Mouse (Mus musculus) Patski (cell line): ENCODE measurements around the gene Lmnb2. TPM values are rescaled to one million over a fixed set of nuclear protein-coding genes. Genes with fewer than 3 reads are reported as not detected.

Source experiments
- ATAC-seq: fragments of 100-300 bp; one replicate; pipeline ENCODE4 v1.8.0; 2021
- CTCF ChIA-PET: fragments of 350-600 bp; sonication (Branson Sonifier 250); formaldehyde crosslinking; loops from one replicate; lab custom pipeline; 2022; ENCODE audit warnings: inconsistent platforms; lab: Charles Lee
- POLR2A ChIA-PET: fragments of 350-600 bp; sonication (Branson Sonifier 250); formaldehyde crosslinking; loops from one replicate; lab custom pipeline; 2022; ENCODE audit warnings: antibody characterized with exemption, inconsistent platforms; lab: Charles Lee
- DNase-seq: peaks from one replicate; pipeline ENCODE4 v3.0.0-alpha.2; 2011; ENCODE audit warnings: low read depth, low spot score
- H3K27me3 ChIP-seq: fragments of 371-371 bp; one replicate; pipeline ENCODE4 v1.5.1; 2021
- CTCF ChIP-seq: fragments of 100-300 bp; IDR thresholded peaks from one replicate; pipeline ENCODE4 v1.5.1; 2021
- in situ Hi-C: fragments of 300-500 bp; cut with MboI; formaldehyde crosslinking; loops from 3 replicates; pipeline ENCODE4 v1.11.1; 2018; ENCODE audit warnings: low pct_unique_long_range_greater_than_20kb, mixed read lengths
- polyA plus RNA-seq: library from polyadenylated mRNA; unstranded; gene quantifications from one replicate; pipeline ENCODE4 v1.2.3, GENCODE M21; 2021

The Lmnb2 gene
- polyA plus RNA-seq, 1 experiment from 2014 or later, result 24.7 TPM

DNA sequence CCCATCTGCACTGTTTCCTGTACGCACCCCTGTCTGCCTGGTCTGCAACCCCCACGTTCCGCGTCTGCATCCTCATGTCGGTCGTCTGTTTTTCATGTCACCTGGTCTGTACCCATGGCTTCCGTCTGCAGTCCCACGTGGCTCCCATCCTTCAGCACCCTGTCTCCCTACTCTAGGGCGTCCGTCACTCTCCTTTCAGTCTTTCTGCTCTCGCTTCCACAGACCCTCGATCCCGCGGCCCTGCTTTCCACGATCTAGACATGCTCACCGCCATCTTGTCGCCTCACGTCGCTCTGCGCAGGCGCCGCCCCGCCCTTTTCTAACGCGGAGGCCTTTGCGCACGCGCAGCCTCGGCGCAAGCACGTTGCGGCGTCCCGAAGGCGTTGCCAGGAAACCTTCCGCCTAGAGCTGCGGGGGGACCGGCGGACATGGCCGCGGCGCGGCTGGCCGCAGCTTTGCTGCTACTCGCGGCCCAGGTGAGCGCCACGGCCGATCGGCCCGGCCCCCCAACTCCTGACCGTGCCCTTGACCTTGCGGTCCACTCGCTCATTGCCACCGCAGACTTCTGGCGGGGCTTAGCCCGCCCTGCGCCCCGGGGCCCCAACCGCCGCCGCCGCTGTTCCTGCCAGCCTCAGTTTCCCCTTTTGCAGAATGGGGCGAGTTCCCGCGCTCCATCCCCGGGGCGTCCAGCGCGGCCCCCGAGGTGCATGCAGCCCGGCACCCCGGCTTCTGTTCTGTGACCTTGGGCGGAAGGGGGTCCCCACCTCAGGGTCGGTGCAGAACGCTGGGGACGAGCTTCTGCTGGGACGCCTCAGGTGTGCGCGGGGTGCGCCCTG is 62.9 kb downstream of the Lmnb2 start, which contains the start of the genes Lsm7 and Sppl2b:
Gene Lsm7, minus strand, starts transcription at position 297 of the 836 bp plus-strand sequence.
Gene Sppl2b, plus strand, starts transcription at position 363 of the 836 bp plus-strand sequence.
- in situ Hi-C loops, result no loop called here
- DNase-seq (peak; percentile 51), ATAC-seq (peak; percentile 42)
- CTCF ChIA-PET, result interaction anchor here (0.7 kb wide), 1 partner anchor 28 kb away, joined by 3 read pairs; no protein-coding TSS in a partner anchor
- TF ChIP-seq CTCF, result no peak
- POLR2A ChIA-PET, result interaction anchor here (0.6 to 1.2 kb wide), 2 partner anchors 16 to 28 kb away, joined by 3 read pairs; partner anchors contain the start of gene Tmprss9
- no peaks in the 10 kb centered on the region for H3K27me3 ChIP-seq

Other genes with a start within 250 kb of the Lmnb2 start
- 124 TPM for gene Mknk2, start 240.1 kb downstream of the Lmnb2 start, polyA plus RNA-seq
- 15.9 TPM for gene Mob3a, start 216.3 kb downstream of the Lmnb2 start, polyA plus RNA-seq
- gene Izumo4, start 216.1 kb downstream of the Lmnb2 start, polyA plus RNA-seq, result 12.0 TPM
- 103 TPM for gene Ap3d1, start 176.0 kb downstream of the Lmnb2 start, polyA plus RNA-seq
- 24.0 TPM for gene Dot1l, start 163.0 kb downstream of the Lmnb2 start, polyA plus RNA-seq
- gene Sf3a2, start 120.0 kb downstream of the Lmnb2 start, polyA plus RNA-seq, result 66.7 TPM
- gene Plekhj1, start 119.6 kb downstream of the Lmnb2 start, polyA plus RNA-seq, result 77.0 TPM
- 0.47 TPM for gene Amh, start 113.0 kb downstream of the Lmnb2 start, polyA plus RNA-seq
- gene Jsrp1, start 104.7 kb downstream of the Lmnb2 start, polyA plus RNA-seq, result not detected
- 618 TPM for gene Oaz1, start 91.6 kb downstream of the Lmnb2 start, polyA plus RNA-seq
- 0.10 TPM for gene Lingo3, start 74.2 kb downstream of the Lmnb2 start, polyA plus RNA-seq
- gene Lsm7, start 63.0 kb downstream of the Lmnb2 start, polyA plus RNA-seq, result 77.8 TPM
- gene Sppl2b, start 63.0 kb downstream of the Lmnb2 start, polyA plus RNA-seq, result 36.8 TPM
- gene Tmprss9, start 46.4 kb downstream of the Lmnb2 start, polyA plus RNA-seq, result 0.04 TPM
- gene Timm13, start 17.3 kb downstream of the Lmnb2 start, polyA plus RNA-seq, result 253 TPM
- 53.8 TPM for gene Gadd45b, start 11.8 kb upstream of the Lmnb2 start, polyA plus RNA-seq
- 7.2 TPM for gene Gng7, start 96.7 kb upstream of the Lmnb2 start, polyA plus RNA-seq
- gene Diras1, start 107.4 kb upstream of the Lmnb2 start, polyA plus RNA-seq, result 0.33 TPM
- gene Slc39a3, start 119.2 kb upstream of the Lmnb2 start, polyA plus RNA-seq, result 14.3 TPM
- 129 TPM for gene Sgta, start 141.9 kb upstream of the Lmnb2 start, polyA plus RNA-seq
- gene Thop1, start 151.8 kb upstream of the Lmnb2 start, polyA plus RNA-seq, result 43.3 TPM
- gene Creb3l3, start 180.6 kb upstream of the Lmnb2 start, polyA plus RNA-seq, result 0.08 TPM
- 150 TPM for gene Map2k2, start 187.7 kb upstream of the Lmnb2 start, polyA plus RNA-seq
- 40.6 TPM for gene Zbtb7a, start 217.0 kb upstream of the Lmnb2 start, polyA plus RNA-seq
- gene Pias4, start 249.7 kb upstream of the Lmnb2 start, polyA plus RNA-seq, result 33.9 TPM